Mouse (Mus musculus): ENCODE results near the gene Psme1. TPM values are rescaled to one million over a fixed set of nuclear protein-coding genes. Genes with fewer than 3 reads are reported as not detected.
A peak's percentile ranks its signal among the peaks of the same experiment; 100 is the strongest.

Psme1 gene
- polyA plus RNA-seq, 1 experiment from 2014 or later = 216 TPM

DNA sequence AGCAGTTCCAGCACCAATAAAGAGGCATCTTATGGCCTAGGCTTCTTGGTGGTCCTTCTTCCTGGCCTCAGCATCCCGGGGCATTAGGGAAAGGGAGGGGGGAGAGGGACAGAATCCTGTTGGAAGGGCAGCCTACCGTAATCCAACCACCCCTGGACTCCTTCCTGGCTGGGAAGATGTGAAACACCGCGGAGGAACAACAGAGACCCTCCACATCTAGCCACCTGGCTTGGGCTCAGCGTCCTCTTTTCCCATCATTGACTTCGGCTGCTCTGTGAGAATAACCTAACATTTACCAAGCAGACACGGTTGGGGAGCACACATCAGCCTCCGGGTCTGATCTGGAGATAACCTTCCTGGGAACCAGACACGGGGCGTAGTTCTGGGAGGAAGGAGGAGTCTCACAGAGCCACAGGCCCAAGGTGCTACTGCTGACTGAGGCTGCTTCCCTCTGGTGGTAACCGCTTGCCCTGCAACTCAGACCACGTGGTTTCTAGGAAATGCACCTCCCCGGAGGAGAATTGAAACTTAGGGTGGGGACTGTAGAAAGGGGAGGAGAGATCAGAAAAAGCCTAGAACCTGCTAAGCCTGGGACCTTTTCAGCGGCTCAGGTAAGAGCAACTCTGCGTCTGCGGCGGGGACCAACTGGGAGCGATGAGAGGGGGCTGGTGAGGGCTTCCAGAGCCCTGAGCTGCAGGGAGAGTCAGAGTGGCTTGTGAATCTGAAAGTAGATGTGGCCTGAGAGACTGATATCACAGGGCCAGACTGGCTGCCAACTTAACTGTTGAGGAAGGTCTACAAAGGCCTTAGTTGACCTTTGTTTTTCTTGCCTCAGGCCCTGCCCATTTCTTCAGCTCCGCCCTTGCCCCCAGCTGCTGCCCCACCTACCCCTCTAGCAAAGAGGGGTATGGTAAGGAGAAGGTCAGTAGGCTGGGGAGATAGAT is 26.0 kb downstream of the Psme1 start:
- peaks cover 18% of the 10 kb centered on the region for H3K4me1 ChIP-seq (replicated peaks)
- peak overlapping the region; percentile 69 for H3K9ac ChIP-seq
- H3K9me3 ChIP-seq (replicated peaks) = no peaks in the 10 kb centered on the region
- H3K36me3 ChIP-seq = peaks cover 59% of the 10 kb centered on the region
- peak overlapping the region; percentile 82 for H3K27ac ChIP-seq
- WGBS = 14% methylated on average over 19 of the region's 19 CpGs
- H3K27me3 ChIP-seq = no peaks in the 10 kb centered on the region
- H3K4me3 ChIP-seq = peak overlapping the region; percentile 55
- peak overlapping the region; percentile 75 for H3K4me2 ChIP-seq
- ATAC-seq (replicated peaks; ENCODE audit: insufficient number of reproducible peaks, insufficient read depth, low FRiP score, low read depth) = peak; percentile 82

DNA sequence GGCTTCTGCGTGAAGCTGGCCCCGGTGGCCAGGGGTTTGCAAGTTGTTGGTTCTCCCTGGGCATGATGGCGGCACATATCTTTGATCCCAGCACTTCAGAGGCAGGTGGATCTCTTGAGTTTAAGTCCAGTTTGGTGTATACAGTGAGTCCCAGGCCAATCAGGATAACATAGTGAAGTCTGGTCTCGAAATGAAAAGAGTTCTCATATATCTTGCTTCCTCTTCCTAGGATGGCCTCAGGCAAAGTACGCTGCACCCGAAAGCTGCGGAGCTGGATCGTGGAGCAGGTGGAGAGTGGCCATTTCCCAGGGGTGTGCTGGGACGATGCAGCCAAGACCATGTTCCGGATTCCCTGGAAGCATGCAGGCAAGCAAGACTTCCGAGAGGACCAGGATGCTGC is 26.9 kb downstream of the Psme1 start:
- Histone ChIP-seq H3K4me1 (replicated peaks) (peaks cover 18% of the 10 kb centered on the region), H3K9ac (no peak overlapping the region), H3K4me2 (peak overlapping the region; percentile 75), H3K9me3 (replicated peaks) (no peaks in the 10 kb centered on the region), H3K36me3 (peaks cover 59% of the 10 kb centered on the region), H3K4me3 (peak overlapping the region; percentile 55), H3K27ac (peak overlapping the region; percentile 82; the same call in 1 of the 2 replicates), H3K27me3 (no peaks in the 10 kb centered on the region)
- WGBS = 89% methylated on average over 11 of the region's 11 CpGs
- ATAC-seq (replicated peaks; ENCODE audit: insufficient number of reproducible peaks, insufficient read depth, low FRiP score, low read depth) = no peak

DNA sequence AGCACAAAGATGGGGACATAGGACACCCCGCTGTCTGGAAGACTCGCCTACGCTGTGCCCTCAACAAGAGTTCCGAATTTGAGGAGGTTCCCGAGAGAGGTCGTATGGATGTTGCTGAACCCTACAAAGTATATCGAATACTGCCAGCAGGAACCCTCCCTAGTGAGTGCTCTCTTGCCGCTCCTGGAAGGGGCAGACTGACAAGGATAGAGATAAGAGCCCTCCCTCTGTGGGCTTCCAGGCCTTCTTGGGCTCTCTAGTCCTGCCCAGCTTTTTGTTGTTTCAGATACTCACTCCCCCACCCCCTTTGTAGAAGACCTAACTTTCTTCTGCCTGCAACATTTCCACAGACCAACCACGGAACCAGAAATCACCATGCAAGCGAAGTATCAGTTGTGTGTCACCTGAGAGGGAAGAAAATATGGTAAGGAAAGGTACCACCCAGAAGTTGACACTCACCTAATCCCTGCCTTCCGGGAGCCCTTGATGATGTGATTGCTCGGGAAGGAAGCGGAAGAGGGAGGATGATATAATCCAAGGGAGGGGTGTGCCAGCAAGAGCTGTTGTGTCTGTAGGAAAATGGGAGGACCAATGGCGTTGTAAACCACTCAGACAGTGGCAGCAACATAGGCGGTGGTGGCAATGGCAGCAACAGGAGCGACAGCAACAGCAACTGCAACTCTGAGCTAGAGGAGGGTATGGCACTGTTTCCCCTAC is 28.0 kb downstream of the Psme1 start:
- H3K27ac ChIP-seq = no peak overlapping the region
- H3K4me1 ChIP-seq (replicated peaks) = peaks cover 18% of the 10 kb centered on the region
- no peaks in the 10 kb centered on the region for H3K9me3 ChIP-seq (replicated peaks)
- H3K36me3 ChIP-seq = peaks cover 57% of the 10 kb centered on the region
- no peak for ATAC-seq (replicated peaks; ENCODE audit: insufficient number of reproducible peaks, insufficient read depth, low FRiP score, low read depth)
- WGBS = 79% methylated on average over 16 of the region's 16 CpGs
- no peak overlapping the region for H3K4me3 ChIP-seq
- no peaks in the 10 kb centered on the region for H3K27me3 ChIP-seq
- no peak overlapping the region for H3K9ac ChIP-seq
- no peak overlapping the region for H3K4me2 ChIP-seq

DNA sequence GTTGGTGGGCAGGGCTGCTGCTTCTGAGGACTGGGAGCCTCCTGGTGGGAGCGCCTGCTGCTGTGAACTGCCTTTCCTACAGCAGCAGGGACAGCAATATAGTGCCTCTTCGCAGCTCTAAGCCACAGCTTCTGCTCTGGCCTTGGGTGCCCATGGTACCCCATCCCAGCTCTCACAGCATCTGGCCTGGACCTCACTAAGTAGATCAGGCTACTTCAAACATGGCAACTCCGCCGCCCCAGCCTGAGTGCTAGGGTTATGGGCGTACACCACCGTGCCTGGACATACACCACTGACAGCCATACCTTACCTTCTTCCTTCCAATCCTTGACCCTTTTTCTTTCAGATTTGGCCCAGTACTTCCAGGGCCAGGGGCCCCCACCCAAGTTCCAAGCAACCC is 30.4 kb downstream of the Psme1 start:
- H3K27ac ChIP-seq = no peak overlapping the region
- no peaks in the 10 kb centered on the region for H3K9me3 ChIP-seq (replicated peaks)
- ATAC-seq (replicated peaks; ENCODE audit: insufficient number of reproducible peaks, insufficient read depth, low FRiP score, low read depth) = no peak
- H3K4me3 ChIP-seq = no peak overlapping the region
- no peak overlapping the region for H3K4me2 ChIP-seq
- peaks cover 35% of the 10 kb centered on the region for H3K36me3 ChIP-seq
- peaks cover 23% of the 10 kb centered on the region for H3K4me1 ChIP-seq (replicated peaks)
- 94% methylated on average over 6 of the region's 6 CpGs for WGBS
- H3K27me3 ChIP-seq = no peaks in the 10 kb centered on the region
- no peak overlapping the region for H3K9ac ChIP-seq

DNA sequence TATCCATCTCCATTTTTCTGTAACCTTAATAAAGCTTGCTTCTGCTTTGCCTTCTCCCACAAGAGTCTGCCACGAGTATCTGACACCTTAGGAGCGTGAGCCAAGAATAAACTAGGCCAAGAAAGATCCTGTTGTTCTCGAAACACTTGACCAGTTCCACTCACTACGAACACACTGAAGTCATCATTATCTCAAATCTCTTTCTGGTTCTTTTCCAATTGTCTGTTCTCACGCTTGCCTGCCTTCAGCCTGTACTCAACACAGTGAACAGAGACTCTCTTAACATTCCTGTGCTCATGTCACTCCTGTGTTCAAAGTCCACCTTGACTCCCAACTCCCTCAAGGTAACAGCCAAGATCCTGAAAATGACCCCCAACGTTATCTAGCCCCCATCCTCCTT is 35.4 kb downstream of the Psme1 start:
- no peak overlapping the region for H3K4me2 ChIP-seq
- 0 out of 2 replicates have a peak overlapping the region, but pooled peaks have one; percentile 26 for H3K27ac ChIP-seq
- H3K9ac ChIP-seq = no peak overlapping the region
- H3K4me3 ChIP-seq = no peak overlapping the region
- no peaks in the 10 kb centered on the region for H3K27me3 ChIP-seq
- WGBS = 30% methylated on average over 6 of the region's 6 CpGs
- no peaks in the 10 kb centered on the region for H3K9me3 ChIP-seq (replicated peaks)
- peaks cover 15% of the 10 kb centered on the region for H3K36me3 ChIP-seq
- no peak for ATAC-seq (replicated peaks; ENCODE audit: insufficient number of reproducible peaks, insufficient read depth, low FRiP score, low read depth)
- H3K4me1 ChIP-seq (replicated peaks) = peaks cover 9% of the 10 kb centered on the region

DNA sequence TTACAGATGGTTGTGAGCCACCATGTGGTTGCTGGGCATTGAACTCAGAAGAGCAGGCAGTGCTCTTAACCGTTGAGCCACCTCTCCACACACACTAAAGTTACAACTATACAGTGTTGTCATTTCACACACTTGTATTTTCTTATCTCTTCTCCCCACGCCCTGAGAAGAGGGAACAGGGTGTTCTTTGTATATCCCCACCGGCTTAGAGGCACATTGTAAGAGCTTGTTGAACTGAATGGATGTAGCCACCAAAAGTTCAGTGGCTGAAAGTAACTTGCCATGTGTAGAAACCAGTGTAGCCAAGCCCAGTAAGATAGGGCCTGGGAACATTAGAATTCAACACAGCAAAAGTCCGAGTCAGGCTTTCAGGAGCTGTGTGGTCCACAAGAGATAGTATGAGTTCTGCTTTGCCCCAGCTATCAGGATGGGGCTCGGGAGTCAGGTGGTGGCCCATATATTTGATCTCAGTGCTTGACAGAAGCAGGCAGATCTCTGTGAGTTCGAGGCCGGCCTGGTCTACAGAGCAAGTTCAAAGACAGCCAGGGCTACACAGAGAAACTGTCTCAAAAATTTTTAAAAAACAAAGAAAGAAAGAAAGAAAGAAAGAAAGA is 36.7 kb downstream of the Psme1 start:
- Histone ChIP-seq H3K27ac (no peak overlapping the region), H3K9me3 (replicated peaks) (no peaks in the 10 kb centered on the region), H3K4me3 (no peak overlapping the region), H3K4me1 (replicated peaks) (peaks cover 15% of the 10 kb centered on the region), H3K9ac (no peak overlapping the region), H3K27me3 (no peaks in the 10 kb centered on the region), H3K4me2 (no peak overlapping the region), H3K36me3 (peaks cover 3% of the 10 kb centered on the region)
- WGBS = 58% methylated on average over 7 of the region's 7 CpGs
- no peak for ATAC-seq (replicated peaks; ENCODE audit: insufficient number of reproducible peaks, insufficient read depth, low FRiP score, low read depth)

DNA sequence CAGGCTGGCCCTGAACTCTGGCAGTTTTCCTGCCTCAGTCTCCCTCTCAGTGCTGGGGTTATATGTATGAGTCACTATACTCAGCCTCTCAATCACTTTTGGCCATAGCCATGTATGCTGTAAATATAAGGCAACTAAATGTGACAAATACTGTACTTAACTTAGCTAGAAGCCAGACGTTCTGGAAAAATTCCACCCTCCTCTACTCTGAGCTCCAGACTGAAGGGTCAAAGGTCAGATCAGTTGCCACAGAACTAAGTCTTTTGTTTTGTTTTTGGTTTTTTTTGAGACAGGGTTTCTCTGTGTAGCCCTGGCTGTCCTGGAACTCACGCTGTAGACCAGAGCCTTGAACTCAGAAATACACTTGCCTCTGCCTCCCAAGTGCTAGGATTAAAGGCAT is 38.0 kb downstream of the Psme1 start:
- Histone ChIP-seq H3K27ac (no peak overlapping the region), H3K9me3 (replicated peaks) (no peaks in the 10 kb centered on the region), H3K36me3 (no peaks in the 10 kb centered on the region), H3K9ac (no peak overlapping the region), H3K4me3 (no peak overlapping the region), H3K27me3 (no peaks in the 10 kb centered on the region), H3K4me1 (replicated peaks) (peaks cover 15% of the 10 kb centered on the region), H3K4me2 (no peak overlapping the region)
- 58% methylated on average over 2 of the region's 2 CpGs for WGBS
- ATAC-seq (replicated peaks; ENCODE audit: insufficient number of reproducible peaks, insufficient read depth, low FRiP score, low read depth) = no peak

DNA sequence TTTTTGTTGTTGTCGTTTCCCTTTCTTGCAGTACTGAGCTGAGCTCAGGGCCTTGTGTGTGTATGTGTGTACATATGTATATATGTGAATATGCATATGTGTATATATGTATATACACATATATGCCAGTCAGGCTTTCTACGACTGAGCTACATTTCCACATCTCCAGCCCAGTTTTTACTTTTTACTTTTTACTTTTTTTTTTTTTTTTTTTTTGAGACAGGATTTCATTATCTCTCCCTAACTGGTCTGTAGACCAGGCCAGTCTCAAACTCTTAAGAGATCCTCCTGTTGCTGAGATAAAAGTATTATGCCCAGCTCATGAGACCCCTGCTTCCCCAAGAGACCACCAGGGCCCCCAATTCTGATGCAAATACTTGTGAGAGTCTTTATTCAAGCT is 38.9 kb downstream of the Psme1 start:
- Histone ChIP-seq H3K4me3 (no peak overlapping the region), H3K36me3 (no peaks in the 10 kb centered on the region), H3K9me3 (replicated peaks) (no peaks in the 10 kb centered on the region), H3K4me2 (no peak overlapping the region), H3K4me1 (replicated peaks) (peaks cover 15% of the 10 kb centered on the region), H3K27ac (no peak overlapping the region), H3K9ac (no peak overlapping the region), H3K27me3 (no peaks in the 10 kb centered on the region)
- ATAC-seq (replicated peaks; ENCODE audit: insufficient number of reproducible peaks, insufficient read depth, low FRiP score, low read depth) = no peak
- WGBS = 82% methylated on average over 2 of the region's 2 CpGs

DNA sequence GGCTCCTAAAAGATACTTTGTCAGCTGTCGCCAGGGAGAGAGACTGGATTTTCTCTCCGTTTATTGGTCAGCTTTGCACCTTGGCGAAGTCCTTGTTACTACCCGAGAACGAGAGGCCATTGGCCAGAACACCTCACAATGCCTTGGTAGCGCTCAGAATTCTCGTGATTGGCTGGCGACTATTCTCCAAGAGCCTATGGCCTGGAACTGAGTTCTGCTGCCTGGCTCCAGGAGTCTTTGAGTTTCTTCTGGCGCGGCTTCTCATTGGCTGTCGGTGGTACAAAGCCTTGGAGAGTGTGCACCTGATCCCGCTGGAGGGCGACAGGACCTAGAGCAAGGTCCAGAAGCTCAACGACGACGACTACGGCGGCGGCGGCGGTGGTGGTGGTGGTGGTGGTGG is 39.9 kb downstream of the Psme1 start, which contains the start of gene Rec8:
Gene Rec8, plus strand, starts transcription at position 216 of the 400 bp plus-strand sequence.
- no peak within 1 kb of the TSS for H3K27ac ChIP-seq
- peaks cover 10% of the 10 kb centered on the region for H3K4me1 ChIP-seq (replicated peaks)
- 15% methylated on average over 21 of the region's 21 CpGs for WGBS
- H3K9me3 ChIP-seq (replicated peaks) = no peaks in the 10 kb centered on the region
- H3K9ac ChIP-seq = peak within 1 kb of the TSS; percentile 29; the same call in 1 of the 2 replicates
- H3K36me3 ChIP-seq = no peaks in the 10 kb centered on the region
- peak within 1 kb of the TSS; percentile 56 for H3K4me2 ChIP-seq
- H3K27me3 ChIP-seq = no peaks in the 10 kb centered on the region
- peak; percentile 83 for ATAC-seq (replicated peaks; ENCODE audit: insufficient number of reproducible peaks, insufficient read depth, low FRiP score, low read depth)
- peak within 1 kb of the TSS; percentile 32 for H3K4me3 ChIP-seq

DNA sequence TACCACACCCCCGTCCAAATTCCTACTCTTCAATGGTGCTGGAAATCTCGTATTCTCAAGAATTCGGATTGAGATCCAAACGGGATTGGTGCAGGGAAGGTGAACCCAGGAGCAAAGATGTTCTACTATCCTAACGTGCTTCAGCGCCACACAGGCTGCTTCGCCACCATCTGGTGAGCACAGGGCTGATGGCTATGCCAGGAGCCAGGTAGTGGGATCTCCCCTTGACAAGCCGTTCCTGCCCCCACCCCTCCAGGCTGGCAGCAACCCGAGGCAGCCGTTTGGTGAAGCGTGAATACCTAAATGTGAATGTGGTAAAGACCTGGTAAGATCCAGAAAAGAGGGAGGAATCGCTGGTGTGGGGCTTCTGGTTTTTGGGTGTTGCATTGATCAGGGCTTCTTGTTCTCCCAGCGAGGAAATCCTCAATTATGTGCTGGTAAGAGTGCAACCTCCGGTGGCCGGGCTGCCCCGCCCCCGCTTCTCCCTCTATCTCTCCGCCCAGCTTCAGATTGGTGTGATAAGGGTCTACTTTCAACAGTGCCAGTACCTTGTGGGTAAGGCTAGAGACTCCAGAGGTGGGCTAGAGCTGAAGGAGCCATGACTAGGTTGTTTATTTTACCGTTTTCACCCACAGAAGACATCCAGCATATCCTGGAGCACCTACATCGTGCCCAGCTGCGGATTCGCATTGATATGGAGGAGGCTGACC is 40.7 kb downstream of the Psme1 start:
- Histone ChIP-seq H3K9me3 (replicated peaks) (no peaks in the 10 kb centered on the region), H3K4me3 (peak overlapping the region; percentile 32), H3K4me2 (peak overlapping the region; percentile 56), H3K4me1 (replicated peaks) (peaks cover 8% of the 10 kb centered on the region), H3K9ac (peak overlapping the region; percentile 29; the same call in 1 of the 2 replicates), H3K27me3 (no peaks in the 10 kb centered on the region), H3K36me3 (no peaks in the 10 kb centered on the region), H3K27ac (no peak overlapping the region)
- WGBS = 31% methylated on average over 22 of the region's 22 CpGs
- ATAC-seq (replicated peaks; ENCODE audit: insufficient number of reproducible peaks, insufficient read depth, low FRiP score, low read depth) = no peak

Data from heart, embryonic 15.5 days (tissue).